Mouse (Mus musculus): Measurements from ENCODE around the gene Nme4. TPM values are rescaled to one million over a fixed set of nuclear protein-coding genes. Genes with fewer than 3 reads are reported as not detected.

Nme4 gene
- total RNA-seq, 2 experiments from 2014 or later = 2.4 to 4.2 TPM

- no peak for DNase-seq (ENCODE audit: low spot score in 2 of 2)
Measured at GRCm38 (mm10) chr17:26068024-26068830, 27.2 kb downstream of the Nme4 start.

DNA sequence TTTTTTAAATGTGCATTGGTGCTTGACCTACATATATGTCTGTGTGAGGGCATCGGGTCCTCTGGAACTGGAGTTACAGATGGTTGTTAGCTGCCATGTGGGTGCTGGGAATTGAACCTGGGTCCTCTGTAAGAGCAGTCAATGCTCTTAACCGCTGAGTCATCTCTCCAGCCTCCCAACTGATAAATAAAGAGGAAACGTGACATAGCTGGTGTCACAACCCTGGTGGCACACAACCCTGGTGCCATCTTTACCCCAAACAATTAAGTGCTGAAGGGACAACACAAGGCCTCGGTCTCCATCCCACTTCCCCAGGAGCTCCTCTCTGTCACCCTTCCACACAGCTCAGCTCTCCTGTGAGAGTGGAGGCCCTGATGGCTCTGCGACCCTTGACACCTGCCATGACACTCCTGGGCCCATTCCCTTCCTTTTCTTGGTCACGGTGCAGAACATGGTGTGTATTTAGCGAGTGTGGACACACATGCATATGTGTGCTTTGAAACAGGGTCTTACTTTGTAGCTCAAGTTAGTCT is 28.8 kb downstream of the Nme4 start:
- DNase-seq (ENCODE audit: low spot score in 2 of 2) = no peak

- no peak for DNase-seq (ENCODE audit: low spot score in 2 of 2)
Measured at GRCm38 (mm10) chr17:26064916-26065315, 30.5 kb downstream of the Nme4 start.

DNA sequence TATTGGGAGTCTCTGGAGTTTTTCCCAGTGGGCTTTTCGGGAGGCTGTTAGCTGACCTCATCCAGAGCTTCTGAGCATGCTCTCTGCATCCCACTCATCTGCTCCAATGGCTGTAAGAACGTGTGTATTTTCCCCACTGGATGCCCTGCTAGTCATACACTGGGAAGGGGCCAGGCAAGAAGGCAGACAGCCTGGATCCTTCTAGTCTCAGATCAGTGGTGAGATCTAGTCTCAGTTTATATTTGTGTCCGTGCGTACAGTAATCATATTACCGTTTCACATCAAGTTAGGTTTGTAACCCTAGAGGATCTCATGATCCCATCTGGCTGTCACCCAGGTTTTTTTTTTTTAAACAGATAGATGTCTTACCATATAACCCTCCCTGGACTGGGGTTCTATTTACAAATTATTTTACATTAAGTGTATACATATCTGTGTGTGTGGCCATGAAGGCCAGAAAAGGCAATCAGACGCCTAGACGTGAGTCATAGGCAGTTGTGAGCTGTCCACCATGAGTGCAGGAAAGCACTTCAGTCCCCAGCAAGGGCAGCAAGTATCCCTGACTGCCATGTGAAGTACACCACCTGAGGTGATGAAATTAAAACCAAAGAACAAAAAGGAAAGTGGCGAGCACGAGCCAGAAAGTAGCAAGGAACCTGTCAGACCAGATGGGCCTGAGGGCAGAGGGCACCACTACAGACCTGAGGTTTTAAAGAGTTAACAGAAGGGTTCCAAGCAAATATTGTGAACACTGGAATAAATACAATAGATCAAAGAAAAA is 37.4 kb downstream of the Nme4 start:
- DNase-seq (ENCODE audit: low spot score in 2 of 2) = no peak

GRCm38 (mm10) chr17:26057278-26057677 is 38.1 kb downstream of the Nme4 start:
- DNase-seq (ENCODE audit: low spot score in 2 of 2) = no peak

DNA sequence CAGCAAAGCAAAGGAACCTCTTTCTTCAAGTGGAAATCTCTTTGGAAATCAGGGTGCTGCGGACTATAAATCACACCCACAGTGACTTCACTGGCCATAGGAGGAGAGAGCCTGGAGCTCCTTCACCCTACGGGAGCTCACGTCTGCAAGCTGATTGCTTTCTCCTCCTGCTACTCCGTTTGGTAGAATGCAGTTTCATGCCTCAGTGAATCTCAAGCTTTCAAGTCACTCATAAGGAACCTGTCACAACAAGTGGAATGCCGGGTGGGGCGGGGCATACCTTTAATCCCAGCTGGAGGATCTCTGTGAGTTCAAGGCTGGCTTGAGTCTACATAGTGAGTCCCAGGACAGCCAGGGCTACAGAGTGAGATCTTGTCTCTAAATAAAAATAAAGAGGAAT is 40.2 kb downstream of the Nme4 start:
- DNase-seq (ENCODE audit: low spot score in 2 of 2) = no peak

DNA sequence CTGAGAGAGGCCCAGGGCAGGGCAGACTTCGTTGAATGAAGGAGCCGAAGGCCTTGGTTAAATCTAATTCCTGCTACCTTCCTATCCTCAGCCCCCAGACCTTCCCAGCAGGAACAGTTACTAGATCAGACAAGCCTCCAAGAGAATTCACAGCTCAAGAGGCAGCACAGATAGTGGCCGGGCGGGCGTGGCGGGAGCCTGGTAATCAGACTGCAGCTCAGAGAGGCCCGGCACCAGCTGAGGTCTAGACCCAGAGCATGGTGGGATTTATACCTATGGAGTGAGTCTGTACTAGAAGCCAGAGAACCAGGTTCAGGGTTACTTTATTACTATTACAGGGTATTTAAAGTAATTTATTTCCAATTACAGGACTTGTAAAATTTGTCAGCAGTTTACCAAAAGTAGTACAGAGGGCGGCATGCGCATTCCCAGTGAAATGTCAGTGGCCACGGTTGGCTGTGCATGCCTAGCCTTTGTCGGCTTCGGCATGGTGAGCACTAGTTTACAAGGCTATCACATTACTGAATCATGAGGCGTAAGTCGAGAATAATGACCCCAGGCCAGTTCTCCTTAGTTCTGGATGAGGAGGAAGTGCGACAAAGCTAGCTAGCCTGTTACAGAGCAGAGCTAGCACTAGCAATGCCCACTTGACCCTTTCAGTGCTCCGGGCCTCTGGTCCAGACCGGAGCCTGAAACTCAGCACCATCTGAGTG is 41.1 kb downstream of the Nme4 start:
- DNase-seq (ENCODE audit: low spot score in 2 of 2) = no peak

DNA sequence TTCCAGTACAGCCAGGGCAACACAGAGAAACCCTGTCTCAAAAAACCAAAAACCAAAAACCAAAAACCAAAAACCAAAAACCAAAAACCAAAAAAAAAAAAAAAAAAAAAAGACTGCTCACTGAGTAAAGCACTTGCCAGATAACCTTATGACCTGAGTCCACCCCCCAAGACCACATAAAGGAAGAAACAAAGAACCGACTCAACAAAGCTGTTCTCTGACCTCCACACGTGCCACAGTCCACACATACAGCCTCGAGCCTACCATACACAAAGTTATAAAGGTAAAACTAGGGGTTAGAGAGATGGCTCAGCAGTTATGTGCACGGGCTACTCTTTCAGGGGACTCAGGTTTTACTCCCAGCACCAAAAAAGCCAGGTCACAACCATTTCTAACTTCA is 42.7 kb downstream of the Nme4 start:
- no peak for DNase-seq (ENCODE audit: low spot score in 2 of 2)

- no peak for DNase-seq (ENCODE audit: low spot score in 2 of 2)
Measured at GRCm38 (mm10) chr17:26052074-26052473, 43.3 kb downstream of the Nme4 start.

- DNase-seq (ENCODE audit: low spot score in 2 of 2) = no peak
Measured at GRCm38 (mm10) chr17:26048118-26048517, 47.3 kb downstream of the Nme4 start.

- DNase-seq (ENCODE audit: low spot score in 2 of 2) = peak; percentile 52 to 55
Measured at GRCm38 (mm10) chr17:26046253-26046997, 49.0 kb downstream of the Nme4 start.

- no peak for DNase-seq (ENCODE audit: low spot score in 2 of 2)
Measured at GRCm38 (mm10) chr17:26045285-26045684, 50.1 kb downstream of the Nme4 start.

DNA sequence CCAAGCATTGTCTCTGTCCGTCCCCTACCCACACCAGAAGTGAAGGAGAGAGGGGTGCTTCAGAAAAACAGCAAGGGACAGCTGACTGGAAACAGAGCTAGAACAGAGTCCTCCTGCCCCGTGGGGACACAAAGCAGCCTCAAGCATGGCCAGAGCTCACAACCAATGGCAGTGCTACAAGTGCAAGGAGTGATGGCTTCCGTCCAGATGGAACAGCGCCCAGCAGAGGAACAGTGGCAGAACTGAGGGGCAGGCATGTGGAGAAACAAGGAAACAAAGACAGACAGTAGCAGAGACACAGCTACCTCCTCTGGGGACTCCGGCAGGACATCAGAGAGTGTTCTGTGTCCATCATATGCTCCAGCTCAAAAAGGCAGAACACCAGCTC is 52.2 kb downstream of the Nme4 start:
- DNase-seq (ENCODE audit: low spot score in 2 of 2) = peak; percentile 74 to 87

- peak; percentile 37 to 43 for DNase-seq (ENCODE audit: low spot score in 2 of 2)
Measured at GRCm38 (mm10) chr17:26042599-26043248, 52.7 kb downstream of the Nme4 start.

Other genes starting within 250 kb of the Nme4 start
- 10 to 100 TPM; 24.0 to 25.8 TPM for gene Wdr90, start 234.1 kb downstream of the Nme4 start, total RNA-seq (2021)
- gene Mcrip2, start 226.8 kb downstream of the Nme4 start, total RNA-seq (2021) = 10 to 100 TPM; 29.2 to 39.0 TPM
- gene Mettl26, start 220.5 kb downstream of the Nme4 start, total RNA-seq (2021) = 10 to 100 TPM; 39.3 to 44.7 TPM
- gene Wfikkn1, start 214.7 kb downstream of the Nme4 start, total RNA-seq (2021) = 1 to 10 TPM; 1.8 to 2.3 TPM
- 10 to 100 TPM; 48.6 to 52.2 TPM for gene Rab40c, start 175.9 kb downstream of the Nme4 start, total RNA-seq (2021)
- gene Pigq, start 150.7 kb downstream of the Nme4 start, total RNA-seq (2021) = 100 to 1,000 TPM; 160 to 168 TPM
- not detected for gene Nhlrc4, start 150.6 kb downstream of the Nme4 start, total RNA-seq (2021)
- gene A930017K11Rik, start 143.0 kb downstream of the Nme4 start, total RNA-seq (2021) = under 1 TPM in 1 of 2 experiments, not detected in 1; 0.14 TPM
- 10 to 100 TPM; 44.4 to 46.2 TPM for gene Capn15, start 109.8 kb downstream of the Nme4 start, total RNA-seq (2021)
- gene Rab11fip3, start 26.0 kb downstream of the Nme4 start, total RNA-seq (2021) = 10 to 100 TPM; 82.3 to 85.1 TPM
- 10 to 100 TPM; 23.6 to 24.2 TPM for gene Decr2, start 5.3 kb downstream of the Nme4 start, total RNA-seq (2021)
- 10 to 100 TPM; 11.0 to 11.3 TPM for gene Tmem8, start 17.7 kb upstream of the Nme4 start, total RNA-seq (2021)
- gene Mrpl28, start 27.9 kb upstream of the Nme4 start, total RNA-seq (2021) = 10 to 100 TPM; 70.6 to 71.1 TPM
- 10 to 100 TPM; 22.2 to 23.3 TPM for gene Axin1, start 43.1 kb upstream of the Nme4 start, total RNA-seq (2021)
- gene Pdia2, start 103.5 kb upstream of the Nme4 start, total RNA-seq (2021) = under 1 TPM in 1 of 2 experiments, not detected in 1; 0.18 TPM
- gene Rgs11, start 107.3 kb upstream of the Nme4 start, total RNA-seq (2021) = 10 to 100 TPM; 56.1 to 69.6 TPM
- 100 to 1,000 TPM; 147 to 158 TPM for gene Arhgdig, start 112.2 kb upstream of the Nme4 start, total RNA-seq (2021)
- 10 to 100 TPM; 24.8 to 31.5 TPM for gene Fam234a, start 148.6 kb upstream of the Nme4 start, total RNA-seq (2021)
- 10 to 100 TPM; 84.5 to 90.3 TPM for gene Luc7l, start 157.3 kb upstream of the Nme4 start, total RNA-seq (2021)

Data from layer of hippocampus, postnatal 14 days (tissue).